17 mouse cellular contexts compared by ENCODE assay signal in genomic region chr1:77433148-77433547, GRCm38 (mm10).
"Had no signal": no experiment of that assay in that cellular context is flagged by ENCODE, and none has a peak within 500 bp of the region (broad histone marks: within the 10 kb centered on the region; RNA-seq: fewer than 3 reads in every experiment).

No protein-coding gene starts in this region.

- H3K36me3 ChIP-seq: kidney, embryonic 15.5 days; neural tube, embryonic 15.5 days had no signal

- H3K4me3 ChIP-seq: kidney, embryonic 15.5 days; limb, embryonic 13.5 days; midbrain, embryonic 10.5 days; myocyte; neural tube, embryonic 15.5 days had no signal

- DNase-seq: kidney, adult 18-20 months; kidney, postnatal 14 days; layer of hippocampus, postnatal 36 days; left cerebral cortex, postnatal 4 days; lung, adult 18-20 months; lung, postnatal 4 days; midbrain, embryonic 14.5 days; right cerebral cortex, adult 18-20 months; right cerebral cortex, postnatal 25 days; thymus, adult 18-20 months; thymus, postnatal 14 days had no signal

- H3K9ac ChIP-seq: kidney, embryonic 15.5 days; limb, embryonic 13.5 days; liver, embryonic 14.5 days; neural tube, embryonic 15.5 days had no signal

- H3K27me3 ChIP-seq: kidney, embryonic 15.5 days; limb, embryonic 13.5 days; neural tube, embryonic 15.5 days had no signal

- H3K27ac ChIP-seq: kidney, embryonic 15.5 days; limb, embryonic 13.5 days; liver, embryonic 14.5 days; midbrain, embryonic 10.5 days; neural tube, embryonic 15.5 days had no signal
